Mouse (Mus musculus): ENCODE data around the gene 9030612E09Rik. TPM values are rescaled to one million over a fixed set of nuclear protein-coding genes. Genes with fewer than 3 reads are reported as not detected.

9030612E09Rik gene
- total and polyA plus RNA-seq, 3 experiments, result 0.15 TPM; not detected in 2

GRCm38 (mm10) chr10:43200206-43200605 is 25.7 kb downstream of the 9030612E09Rik start:
- H3K4me3 ChIP-seq (replicated peaks in 1 of 3; ENCODE audit: low read depth in 2 of 3, low read length in 2 of 3, poor library complexity in 1 of 3), result no peak overlapping the region
- H3K79me2 ChIP-seq (replicated peaks; ENCODE audit: control insufficient read depth, extremely low read depth, insufficient read depth, poor library complexity, severe bottlenecking), result no peaks in the 10 kb centered on the region
- DNase-seq (ENCODE audit: extremely low read depth), result no peak
- H3K4me2 ChIP-seq (ENCODE audit: insufficient read depth, low read depth, poor library complexity, severe bottlenecking), result no peak overlapping the region
- TF ChIP-seq NRF1 (IDR thresholded peaks at IDR 0.05; ENCODE audit: low read depth, low read length), result no peak
- no peak for TF ChIP-seq MAZ (IDR thresholded peaks at IDR 0.05; ENCODE audit: low read depth, low read length)
- no peak for TF ChIP-seq MAFK (IDR thresholded peaks at IDR 0.05; ENCODE audit: insufficient replicate concordance, low read length)
- no peak for TF ChIP-seq SIN3A (IDR thresholded peaks at IDR 0.05; ENCODE audit: low read length)
- TF ChIP-seq ELF1 (IDR thresholded peaks at IDR 0.05; ENCODE audit: low read depth, low read length), result no peak
- TF ChIP-seq USF1 (IDR thresholded peaks at IDR 0.05; ENCODE audit: low read depth, low read length), result no peak
- TF ChIP-seq CTCF (conservative IDR thresholded peaks at IDR 0.05 in 1 of 2, IDR thresholded peaks at IDR 0.05 in 1 of 2; ENCODE audit: low read depth in 2 of 2, low read length in 2 of 2), result no peak
- no peak for TF ChIP-seq RCOR1 (conservative IDR thresholded peaks at IDR 0.05; ENCODE audit: low read depth, low read length)
- no peak for TF ChIP-seq TBP (conservative IDR thresholded peaks at IDR 0.05; ENCODE audit: low read depth, low read length)
- no peak for TF ChIP-seq NELFE (IDR thresholded peaks at IDR 0.05; ENCODE audit: low read depth, low read length)
- no peak for TF ChIP-seq IRF4 (IDR thresholded peaks at IDR 0.05; ENCODE audit: low read depth, low read length)
- TF ChIP-seq MAX (IDR thresholded peaks at IDR 0.05; ENCODE audit: low read length), result no peak
- no peak for TF ChIP-seq CHD1 (IDR thresholded peaks at IDR 0.05; ENCODE audit: low read depth, low read length)
- no peak for TF ChIP-seq HCFC1 (IDR thresholded peaks at IDR 0.05; ENCODE audit: low read depth, low read length)
- no peak for TF ChIP-seq POLR2AphosphoS2 (IDR thresholded peaks at IDR 0.05; ENCODE audit: low read depth, low read length)
- no peak for TF ChIP-seq PAX5 (IDR thresholded peaks at IDR 0.05; ENCODE audit: low read length)
- TF ChIP-seq POLR2A (IDR thresholded peaks at IDR 0.05; ENCODE audit: low read depth, low read length), result no peak
- TF ChIP-seq GABPA (IDR thresholded peaks at IDR 0.05; ENCODE audit: insufficient replicate concordance, low read depth, low read length), result no peak
- no peak overlapping the region for H3K9ac ChIP-seq (ENCODE audit: insufficient read depth, low read depth)
- H3K27me3 ChIP-seq (replicated peaks), result no peaks in the 10 kb centered on the region
- H3K9me3 ChIP-seq (replicated peaks; ENCODE audit: low read length), result no peaks in the 10 kb centered on the region
- in situ Hi-C loops (cut with MboI; ENCODE audit: low pct_ligation_motif_present, low pct_unique_long_range_greater_than_20kb, low sequenced_read_pairs) (no loop called here), dilution Hi-C loops (cut with MboI; ENCODE audit: extremely low pct_ligation_motif_present, extremely low pct_unique_long_range_greater_than_20kb, low sequenced_read_pairs) (no loop called here)
- no peaks in the 10 kb centered on the region for H3K4me1 ChIP-seq (ENCODE audit: control insufficient read depth in 1 of 2, insufficient read depth in 2 of 2)
- no peaks in the 10 kb centered on the region for H3K36me3 ChIP-seq (replicated peaks in 1 of 2; ENCODE audit: control insufficient read depth in 1 of 2, insufficient read depth in 1 of 2, low read length in 1 of 2)
- H3K27ac ChIP-seq (ENCODE audit: insufficient read depth, low read depth), result no peak overlapping the region

- Histone ChIP-seq H3K4me3 (replicated peaks in 1 of 3; ENCODE audit: low read depth in 2 of 3, low read length in 2 of 3, poor library complexity in 1 of 3) (no peak overlapping the region), H3K27me3 (replicated peaks) (no peaks in the 10 kb centered on the region), H3K4me1 (ENCODE audit: control insufficient read depth in 1 of 2, insufficient read depth in 2 of 2) (no peaks in the 10 kb centered on the region), H3K27ac (ENCODE audit: insufficient read depth, low read depth) (no peak overlapping the region), H3K9me3 (replicated peaks; ENCODE audit: low read length) (no peaks in the 10 kb centered on the region), H3K36me3 (replicated peaks in 1 of 2; ENCODE audit: control insufficient read depth in 1 of 2, insufficient read depth in 1 of 2, low read length in 1 of 2) (no peaks in the 10 kb centered on the region), H3K9ac (ENCODE audit: insufficient read depth, low read depth) (no peak overlapping the region), H3K4me2 (ENCODE audit: insufficient read depth, low read depth, poor library complexity, severe bottlenecking) (no peak overlapping the region), H3K79me2 (replicated peaks; ENCODE audit: control insufficient read depth, extremely low read depth, insufficient read depth, poor library complexity, severe bottlenecking) (no peaks in the 10 kb centered on the region)
- TF ChIP-seq CTCF (conservative IDR thresholded peaks at IDR 0.05 in 1 of 2, IDR thresholded peaks at IDR 0.05 in 1 of 2; ENCODE audit: low read depth in 2 of 2, low read length in 2 of 2) (no peak), NELFE (IDR thresholded peaks at IDR 0.05; ENCODE audit: low read depth, low read length) (no peak), CHD2 (IDR thresholded peaks at IDR 0.05; ENCODE audit: low read length) (no peak), ZMIZ1 (IDR thresholded peaks at IDR 0.05; ENCODE audit: low read depth, low read length) (no peak), UBTF (IDR thresholded peaks at IDR 0.05; ENCODE audit: low read depth, low read length) (no peak)
- DNase-seq (ENCODE audit: extremely low read depth), result no peak
- in situ Hi-C loops (cut with MboI; ENCODE audit: low pct_ligation_motif_present, low pct_unique_long_range_greater_than_20kb, low sequenced_read_pairs), result no loop called here
- dilution Hi-C loops (cut with MboI; ENCODE audit: extremely low pct_ligation_motif_present, extremely low pct_unique_long_range_greater_than_20kb, low sequenced_read_pairs), result no loop called here
These were observed 29.4 kb downstream of the 9030612E09Rik start for GRCm38 (mm10) chr10:43203865-43204264.
